Mouse (Mus musculus): ENCODE results near the gene Ctrl. TPM values are rescaled to one million over a fixed set of nuclear protein-coding genes. Genes with fewer than 3 reads are reported as not detected.

The Ctrl gene
- polyA plus RNA-seq, 1 experiment from 2014 or later = 2.0 TPM

DNA sequence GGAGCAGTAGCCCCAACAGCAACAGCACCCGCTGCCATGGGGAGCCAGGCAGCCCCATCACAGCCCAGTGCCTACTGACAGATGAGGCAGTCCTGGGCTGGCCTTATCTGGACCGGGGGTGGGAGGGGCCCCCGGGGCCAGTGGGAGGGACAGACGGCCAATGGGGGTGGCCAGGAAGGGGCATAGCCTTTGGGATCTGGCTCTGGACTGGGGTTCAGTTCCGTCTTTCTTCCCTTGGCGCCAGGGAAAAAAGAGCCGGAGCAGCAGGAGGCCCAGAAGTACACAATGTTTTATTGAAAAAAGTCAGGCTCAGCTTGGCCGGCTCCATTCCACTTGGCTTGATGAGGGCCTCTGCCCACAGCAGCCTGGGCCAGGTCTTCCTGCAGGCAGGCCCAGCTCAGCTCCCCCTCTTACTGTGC is 9.7 kb upstream of the Ctrl start, which contains the start of gene Lcat:
Gene Lcat (minus strand): TSS at position 62 of the 419 bp plus-strand sequence.
- H3K4me3 ChIP-seq (ENCODE audit: low read length) = no peak within 1 kb of the TSS
- no peaks in the 10 kb centered on the region for H3K27me3 ChIP-seq (ENCODE audit: control insufficient read depth, insufficient read depth, low read length)
- peaks cover 57% of the 10 kb centered on the region for H3K36me3 ChIP-seq (ENCODE audit: control insufficient read depth, insufficient read depth, low read length)
- WGBS = 90% methylated on average over 8 of the region's 8 CpGs
- no peak within 1 kb of the TSS for H3K27ac ChIP-seq (ENCODE audit: low read depth, low read length)
- no peak within 1 kb of the TSS for H3K9ac ChIP-seq (ENCODE audit: low read depth, low read length)
- H3K4me1 ChIP-seq (ENCODE audit: control insufficient read depth, insufficient read depth, low read length) = peaks cover 3% of the 10 kb centered on the region
- no peak for ATAC-seq (ENCODE audit: low FRiP score, low TSS enrichment)
- H3K9me3 ChIP-seq (ENCODE audit: control insufficient read depth, low read length) = no peaks in the 10 kb centered on the region
- no peak within 1 kb of the TSS for H3K4me2 ChIP-seq (replicated peaks; ENCODE audit: low read depth, low read length)

DNA sequence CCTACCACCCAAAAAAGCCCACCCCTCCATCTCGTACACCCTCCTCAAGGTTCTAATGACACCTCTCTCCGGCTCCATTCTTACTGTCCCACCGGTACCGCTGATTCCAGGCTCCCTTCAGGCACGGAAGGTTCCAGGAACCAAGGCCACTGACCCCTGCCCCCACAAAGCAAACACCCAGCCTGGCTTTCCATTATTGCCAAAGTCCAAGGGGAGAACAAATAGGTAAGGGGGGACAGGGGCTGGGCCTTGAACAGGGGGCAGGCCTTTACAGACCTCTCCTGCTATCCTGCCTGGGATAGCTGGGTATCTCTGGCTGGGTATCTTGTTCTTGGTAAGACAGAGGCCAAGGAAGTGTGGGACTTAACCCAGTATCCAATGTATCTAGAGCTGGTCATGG is 8.9 kb upstream of the Ctrl start:
- no peaks in the 10 kb centered on the region for H3K27me3 ChIP-seq (ENCODE audit: control insufficient read depth, insufficient read depth, low read length)
- ATAC-seq (ENCODE audit: low FRiP score, low TSS enrichment) = no peak
- no peak overlapping the region for H3K9ac ChIP-seq (ENCODE audit: low read depth, low read length)
- H3K36me3 ChIP-seq (ENCODE audit: control insufficient read depth, insufficient read depth, low read length) = peaks cover 49% of the 10 kb centered on the region
- no peak overlapping the region for H3K4me2 ChIP-seq (replicated peaks; ENCODE audit: low read depth, low read length)
- no peak overlapping the region for H3K27ac ChIP-seq (ENCODE audit: low read depth, low read length)
- H3K4me1 ChIP-seq (ENCODE audit: control insufficient read depth, insufficient read depth, low read length) = peaks cover 7% of the 10 kb centered on the region
- H3K9me3 ChIP-seq (ENCODE audit: control insufficient read depth, low read length) = no peaks in the 10 kb centered on the region
- 96% methylated on average over 5 of the region's 5 CpGs for WGBS
- no peak overlapping the region for H3K4me3 ChIP-seq (ENCODE audit: low read length)

DNA sequence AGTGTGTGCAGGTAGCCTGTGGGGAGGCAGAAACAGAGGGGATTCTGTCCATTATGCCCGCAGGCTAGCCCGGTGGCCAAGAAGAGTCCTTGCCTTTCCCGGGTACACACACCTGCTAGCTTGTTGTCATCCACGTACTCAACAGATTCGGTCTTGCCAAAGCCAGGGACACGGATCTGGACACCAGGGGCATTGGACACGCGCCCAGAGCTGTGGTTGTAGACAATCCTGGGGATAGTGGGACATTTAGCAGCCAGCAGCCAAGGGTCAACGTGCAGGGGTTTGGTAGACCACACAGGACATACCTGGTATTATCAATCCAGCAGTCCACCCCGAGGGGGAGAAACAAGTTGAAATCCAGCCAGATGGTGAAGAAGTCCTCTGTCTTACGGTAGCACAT is 8.4 kb upstream of the Ctrl start:
- WGBS = 93% methylated on average over 11 of the region's 11 CpGs
- Histone ChIP-seq H3K27me3 (ENCODE audit: control insufficient read depth, insufficient read depth, low read length) (no peaks in the 10 kb centered on the region), H3K4me3 (ENCODE audit: low read length) (no peak overlapping the region), H3K9ac (ENCODE audit: low read depth, low read length) (no peak overlapping the region), H3K4me1 (ENCODE audit: control insufficient read depth, insufficient read depth, low read length) (peaks cover 7% of the 10 kb centered on the region), H3K36me3 (ENCODE audit: control insufficient read depth, insufficient read depth, low read length) (peaks cover 44% of the 10 kb centered on the region), H3K4me2 (replicated peaks; ENCODE audit: low read depth, low read length) (no peak overlapping the region), H3K9me3 (ENCODE audit: control insufficient read depth, low read length) (no peaks in the 10 kb centered on the region), H3K27ac (ENCODE audit: low read depth, low read length) (no peak overlapping the region)
- ATAC-seq (ENCODE audit: low FRiP score, low TSS enrichment) = no peak

DNA sequence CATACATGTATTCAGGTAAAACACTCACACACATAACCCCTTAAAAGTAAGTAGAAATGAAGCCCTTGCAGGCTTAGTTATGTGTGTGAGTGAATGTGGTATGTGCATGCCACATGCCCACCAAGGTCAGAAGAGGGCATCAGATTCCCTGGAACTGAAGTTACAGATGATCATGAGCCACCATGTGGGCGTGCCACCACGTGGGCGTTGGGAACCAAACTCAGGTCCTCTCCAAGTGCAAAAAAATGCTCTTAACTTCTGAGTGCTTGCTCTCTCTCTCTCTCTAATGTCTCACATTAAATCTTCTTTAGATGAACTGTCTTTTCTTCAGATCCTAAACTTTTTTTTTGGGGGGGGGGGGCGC is 4.6 kb upstream of the Ctrl start, which contains the start of gene Psmb10:
Gene Psmb10 (minus strand): TSS at position 139 of the 364 bp plus-strand sequence.
- ATAC-seq (ENCODE audit: low FRiP score, low TSS enrichment) = no peak
- Histone ChIP-seq H3K27me3 (ENCODE audit: control insufficient read depth, insufficient read depth, low read length) (no peaks in the 10 kb centered on the region), H3K4me1 (ENCODE audit: control insufficient read depth, insufficient read depth, low read length) (peaks cover 11% of the 10 kb centered on the region), H3K36me3 (ENCODE audit: control insufficient read depth, insufficient read depth, low read length) (peaks cover 13% of the 10 kb centered on the region), H3K4me2 (replicated peaks; ENCODE audit: low read depth, low read length) (peak within 1 kb of the TSS; percentile 96), H3K27ac (ENCODE audit: low read depth, low read length) (peak within 1 kb of the TSS; percentile 83), H3K4me3 (ENCODE audit: low read length) (peak within 1 kb of the TSS; percentile 67), H3K9me3 (ENCODE audit: control insufficient read depth, low read length) (no peaks in the 10 kb centered on the region), H3K9ac (ENCODE audit: low read depth, low read length) (peak within 1 kb of the TSS; percentile 76)
- WGBS = 32% methylated on average over 4 of the region's 4 CpGs

DNA sequence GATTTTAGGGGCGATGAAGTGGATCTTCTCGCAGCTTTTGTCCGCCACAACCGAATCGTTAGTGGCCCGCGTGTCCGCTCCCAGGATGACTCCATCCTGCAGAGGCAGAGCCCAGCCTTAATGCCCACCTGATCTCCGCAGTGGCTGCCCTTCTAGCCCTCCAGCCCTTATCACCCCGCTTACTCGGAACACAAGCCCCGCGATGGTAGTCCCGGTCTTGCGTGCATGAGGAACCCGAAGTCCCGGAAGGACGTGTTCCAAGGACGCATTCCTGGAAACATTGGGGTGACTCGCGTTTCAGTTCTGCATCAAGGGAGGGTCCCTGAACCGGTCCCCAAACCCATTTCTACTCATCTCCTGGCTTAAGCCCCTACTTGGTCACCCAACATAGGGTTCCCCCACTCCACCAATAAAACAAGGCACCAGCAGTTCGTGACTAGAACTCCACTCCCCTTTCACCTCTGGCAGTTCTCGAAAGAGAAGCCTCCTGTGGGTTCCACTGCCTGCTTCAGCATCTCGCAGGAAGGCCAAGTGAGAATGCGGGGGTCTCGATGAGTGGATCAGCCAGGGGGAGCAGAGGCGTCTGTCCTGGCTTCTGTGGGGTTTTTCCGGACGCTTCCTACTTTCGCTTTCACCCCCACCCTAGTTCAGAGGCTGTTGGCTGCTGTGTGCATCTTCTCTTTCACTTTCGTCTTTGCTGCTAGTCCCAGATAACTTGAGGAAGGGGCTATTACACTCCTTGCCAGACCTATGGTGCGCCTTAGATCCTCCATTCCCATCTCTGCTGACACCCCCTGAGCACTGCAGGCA is 4.0 kb upstream of the Ctrl start:
- peaks cover 10% of the 10 kb centered on the region for H3K36me3 ChIP-seq (ENCODE audit: control insufficient read depth, insufficient read depth, low read length)
- peaks cover 11% of the 10 kb centered on the region for H3K4me1 ChIP-seq (ENCODE audit: control insufficient read depth, insufficient read depth, low read length)
- peak overlapping the region; percentile 96 for H3K4me2 ChIP-seq (replicated peaks; ENCODE audit: low read depth, low read length)
- under 1% methylated on average over 33 of the region's 33 CpGs for WGBS
- H3K4me3 ChIP-seq (ENCODE audit: low read length) = peak overlapping the region; percentile 67
- H3K9me3 ChIP-seq (ENCODE audit: control insufficient read depth, low read length) = no peaks in the 10 kb centered on the region
- ATAC-seq (ENCODE audit: low FRiP score, low TSS enrichment) = peak; percentile 46
- peak overlapping the region; percentile 76 for H3K9ac ChIP-seq (ENCODE audit: low read depth, low read length)
- peak overlapping the region; percentile 83 for H3K27ac ChIP-seq (ENCODE audit: low read depth, low read length)
- no peaks in the 10 kb centered on the region for H3K27me3 ChIP-seq (ENCODE audit: control insufficient read depth, insufficient read depth, low read length)

DNA sequence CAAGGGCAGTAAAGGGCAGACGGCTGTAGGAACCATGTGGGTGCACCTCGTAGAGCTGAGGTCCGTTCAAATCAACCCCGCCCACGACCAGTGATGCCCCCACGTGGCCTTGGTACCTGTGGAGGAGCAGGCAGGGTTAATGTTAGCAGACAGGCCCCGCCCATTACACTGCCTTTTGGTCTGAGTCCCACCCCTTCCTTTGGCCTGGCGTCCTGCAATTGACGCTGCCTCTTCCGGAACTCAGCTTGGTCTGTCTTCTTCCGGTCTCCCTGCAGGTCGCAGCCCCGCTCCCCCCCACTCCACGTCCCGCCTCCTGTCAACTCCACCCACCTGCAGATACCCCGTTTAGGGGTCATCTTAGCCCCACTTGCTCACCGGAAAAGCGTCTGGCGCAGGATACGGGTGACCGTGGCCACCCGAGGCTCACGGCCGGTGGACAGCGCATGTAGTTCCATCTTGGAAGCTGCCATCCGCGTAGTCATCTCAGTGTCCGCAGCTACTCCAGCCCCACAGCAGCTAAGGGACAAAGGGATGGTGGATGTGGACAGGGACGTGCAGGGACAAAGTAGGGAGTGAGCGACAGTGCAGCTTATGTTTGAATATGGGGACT is 3.3 kb upstream of the Ctrl start:
- Histone ChIP-seq H3K9me3 (ENCODE audit: control insufficient read depth, low read length) (no peaks in the 10 kb centered on the region), H3K36me3 (ENCODE audit: control insufficient read depth, insufficient read depth, low read length) (peaks cover 11% of the 10 kb centered on the region), H3K27ac (ENCODE audit: low read depth, low read length) (peak overlapping the region; percentile 83), H3K4me1 (ENCODE audit: control insufficient read depth, insufficient read depth, low read length) (peaks cover 11% of the 10 kb centered on the region), H3K9ac (ENCODE audit: low read depth, low read length) (peak overlapping the region; percentile 76), H3K4me2 (replicated peaks; ENCODE audit: low read depth, low read length) (peak overlapping the region; percentile 96), H3K27me3 (ENCODE audit: control insufficient read depth, insufficient read depth, low read length) (no peaks in the 10 kb centered on the region), H3K4me3 (ENCODE audit: low read length) (peak overlapping the region; percentile 67)
- WGBS = under 1% methylated on average over 30 of the region's 30 CpGs
- ATAC-seq (ENCODE audit: low FRiP score, low TSS enrichment) = peak; percentile 92

DNA sequence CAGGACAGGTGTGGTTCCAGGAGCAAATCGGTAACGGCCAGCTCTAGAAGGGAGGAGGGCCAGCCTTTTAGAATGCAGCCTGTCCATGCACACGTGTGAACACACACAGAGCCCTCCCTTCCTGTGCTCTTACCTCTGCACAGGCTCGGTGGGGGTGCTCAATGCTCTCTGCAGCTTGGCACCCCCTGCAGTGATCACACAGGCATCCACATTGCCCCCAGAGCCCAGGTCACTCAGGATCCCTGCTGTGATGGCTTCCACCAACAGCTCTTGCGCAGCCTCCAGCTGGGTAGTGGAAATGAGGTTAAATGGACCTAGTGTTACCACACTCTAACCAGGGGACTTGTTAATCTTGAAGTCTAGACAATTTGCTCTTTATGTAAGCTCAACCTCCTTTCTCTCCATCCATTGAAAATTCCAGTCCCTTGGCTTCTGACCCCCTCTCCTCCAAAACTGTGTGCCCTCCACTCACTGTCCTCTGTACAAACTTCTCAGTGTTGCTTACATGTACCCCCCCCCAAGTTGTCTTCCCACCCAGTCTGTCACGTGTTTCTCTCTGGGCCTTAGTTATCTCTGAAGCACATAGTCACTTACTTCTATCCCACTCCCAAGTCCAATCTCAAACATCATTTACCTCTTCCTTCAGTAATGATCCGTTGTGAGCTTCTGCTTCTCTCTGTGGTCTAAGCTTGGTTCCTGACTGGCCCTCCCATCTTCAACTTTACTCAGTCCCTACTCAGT is 2.4 kb upstream of the Ctrl start:
- no peaks in the 10 kb centered on the region for H3K27me3 ChIP-seq (ENCODE audit: control insufficient read depth, insufficient read depth, low read length)
- H3K4me3 ChIP-seq (ENCODE audit: low read length) = peak overlapping the region; percentile 67
- H3K27ac ChIP-seq (ENCODE audit: low read depth, low read length) = no peak overlapping the region; the same call in 1 of the 2 replicates
- peaks cover 15% of the 10 kb centered on the region for H3K36me3 ChIP-seq (ENCODE audit: control insufficient read depth, insufficient read depth, low read length)
- WGBS = 33% methylated on average over 7 of the region's 7 CpGs
- no peaks in the 10 kb centered on the region for H3K9me3 ChIP-seq (ENCODE audit: control insufficient read depth, low read length)
- H3K4me2 ChIP-seq (replicated peaks; ENCODE audit: low read depth, low read length) = peak overlapping the region; percentile 96
- peak overlapping the region; percentile 76 for H3K9ac ChIP-seq (ENCODE audit: low read depth, low read length)
- no peak for ATAC-seq (ENCODE audit: low FRiP score, low TSS enrichment)
- peaks cover 11% of the 10 kb centered on the region for H3K4me1 ChIP-seq (ENCODE audit: control insufficient read depth, insufficient read depth, low read length)

DNA sequence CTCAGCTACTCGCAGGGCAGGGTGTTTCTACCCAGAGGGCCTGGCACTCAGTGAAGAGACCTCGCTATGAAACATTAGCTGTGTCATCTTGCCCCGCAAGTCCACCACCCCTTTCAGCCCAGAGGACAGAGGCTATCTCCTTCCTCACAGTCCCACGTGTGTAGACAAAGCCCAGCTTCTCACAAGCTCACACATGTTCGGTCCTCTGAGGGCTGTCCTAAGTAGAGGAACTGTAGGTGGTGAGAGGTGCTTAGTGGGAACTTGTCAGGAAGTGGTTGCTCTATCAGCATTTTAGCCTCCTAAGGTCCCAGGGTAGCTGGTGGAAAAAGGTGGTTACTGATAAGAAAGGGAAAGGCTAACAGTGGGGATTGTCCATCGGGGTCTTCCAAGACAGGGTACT is 1.4 kb upstream of the Ctrl start:
- Histone ChIP-seq H3K36me3 (ENCODE audit: control insufficient read depth, insufficient read depth, low read length) (peaks cover 18% of the 10 kb centered on the region), H3K4me2 (replicated peaks; ENCODE audit: low read depth, low read length) (no peak overlapping the region), H3K4me3 (ENCODE audit: low read length) (no peak overlapping the region), H3K27ac (ENCODE audit: low read depth, low read length) (no peak overlapping the region), H3K27me3 (ENCODE audit: control insufficient read depth, insufficient read depth, low read length) (no peaks in the 10 kb centered on the region), H3K9me3 (ENCODE audit: control insufficient read depth, low read length) (no peaks in the 10 kb centered on the region), H3K9ac (ENCODE audit: low read depth, low read length) (no peak overlapping the region), H3K4me1 (ENCODE audit: control insufficient read depth, insufficient read depth, low read length) (peaks cover 11% of the 10 kb centered on the region)
- WGBS = 83% methylated on average over 6 of the region's 6 CpGs
- ATAC-seq (ENCODE audit: low FRiP score, low TSS enrichment) = no peak

Measured in kidney, embryonic 14.5 days (tissue).